Mouse (Mus musculus) layer of hippocampus, postnatal 36 days (tissue): ENCODE results near the gene Gde1. TPM values are rescaled to one million over a fixed set of nuclear protein-coding genes. Genes with fewer than 3 reads are reported as not detected.

Experiments
- DNase-seq, 2 experiments: peaks; one replicate each; pipeline ENCODE4 v3.0.0; 2022
- total RNA-seq, 2 experiments: library from RNA; stranded (reverse); gene quantifications; 2 replicates each; pipeline ENCODE4 v1.2.3; 2021

Gene Gde1
- total RNA-seq, result 100 to 1,000 TPM; 214 to 224 TPM

DNA sequence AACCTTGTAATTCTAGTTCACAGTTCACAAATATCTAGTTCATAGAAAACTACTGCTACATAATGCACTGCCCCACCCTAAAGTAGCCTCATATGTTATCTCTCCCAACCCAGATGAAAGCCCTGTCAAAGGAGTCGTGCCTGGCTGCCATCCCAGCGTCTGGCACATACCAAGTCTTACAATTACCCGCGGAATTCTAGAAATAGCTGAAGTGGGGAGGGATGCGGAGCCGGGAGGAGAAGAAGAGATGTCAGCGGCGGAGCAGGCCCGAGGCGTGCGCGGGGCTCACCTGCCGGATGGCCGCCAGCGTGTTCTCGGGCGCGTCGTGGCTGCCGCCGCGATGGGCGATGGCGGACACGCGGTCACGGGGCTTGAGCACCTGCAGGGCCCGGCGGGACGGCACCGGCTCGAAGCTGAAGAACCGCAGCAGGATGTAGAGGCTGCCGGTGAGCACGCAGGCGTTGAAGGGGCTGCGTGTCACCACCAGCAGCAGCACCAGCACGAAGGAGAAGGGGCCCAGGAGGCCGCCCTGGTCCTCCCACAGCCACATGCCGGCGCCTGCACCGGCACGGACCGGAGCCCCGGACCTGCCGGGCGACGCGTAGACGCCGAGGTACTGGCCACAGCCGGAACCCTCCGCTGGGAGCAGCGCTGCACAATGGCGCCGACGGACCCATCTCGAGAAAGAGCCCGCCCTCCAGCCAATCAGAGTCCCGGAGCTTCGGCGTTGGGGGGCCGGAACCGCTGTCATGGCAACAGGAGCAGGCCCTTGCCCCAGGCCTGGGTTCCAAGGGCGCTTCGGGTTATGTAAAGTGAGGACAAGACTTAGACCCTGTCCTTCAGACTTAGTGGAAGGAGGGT lies at the start of gene Gde1:
Gde1 (minus strand) TSS at position 678 of the 861 bp plus-strand sequence.
- peak; percentile 92 to 93 for DNase-seq

DNA sequence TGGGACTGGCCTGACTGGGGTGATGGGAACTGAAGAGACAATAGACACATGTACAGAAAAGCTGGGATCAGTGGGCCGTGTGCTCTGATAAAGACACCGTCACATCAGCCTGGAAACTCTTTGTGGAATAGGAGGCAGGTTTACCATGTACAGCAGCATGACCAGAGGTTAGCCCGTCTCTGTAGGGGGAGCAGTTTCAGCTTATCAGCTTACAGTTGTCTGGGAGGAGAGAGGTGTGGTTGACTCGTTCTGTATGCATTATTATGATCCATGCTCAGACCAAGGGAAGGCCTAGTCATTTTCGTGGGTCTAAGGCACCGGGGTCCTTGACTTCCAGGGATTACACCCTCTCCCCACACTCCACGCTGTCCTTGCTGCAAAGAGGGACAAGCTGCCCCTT lies 46.0 kb upstream of the Gde1 start:
- DNase-seq, result no peak

- no peak for DNase-seq
Measured at GRCm38 (mm10) chr7:118749706-118750105, 44.1 kb upstream of the Gde1 start.

DNA sequence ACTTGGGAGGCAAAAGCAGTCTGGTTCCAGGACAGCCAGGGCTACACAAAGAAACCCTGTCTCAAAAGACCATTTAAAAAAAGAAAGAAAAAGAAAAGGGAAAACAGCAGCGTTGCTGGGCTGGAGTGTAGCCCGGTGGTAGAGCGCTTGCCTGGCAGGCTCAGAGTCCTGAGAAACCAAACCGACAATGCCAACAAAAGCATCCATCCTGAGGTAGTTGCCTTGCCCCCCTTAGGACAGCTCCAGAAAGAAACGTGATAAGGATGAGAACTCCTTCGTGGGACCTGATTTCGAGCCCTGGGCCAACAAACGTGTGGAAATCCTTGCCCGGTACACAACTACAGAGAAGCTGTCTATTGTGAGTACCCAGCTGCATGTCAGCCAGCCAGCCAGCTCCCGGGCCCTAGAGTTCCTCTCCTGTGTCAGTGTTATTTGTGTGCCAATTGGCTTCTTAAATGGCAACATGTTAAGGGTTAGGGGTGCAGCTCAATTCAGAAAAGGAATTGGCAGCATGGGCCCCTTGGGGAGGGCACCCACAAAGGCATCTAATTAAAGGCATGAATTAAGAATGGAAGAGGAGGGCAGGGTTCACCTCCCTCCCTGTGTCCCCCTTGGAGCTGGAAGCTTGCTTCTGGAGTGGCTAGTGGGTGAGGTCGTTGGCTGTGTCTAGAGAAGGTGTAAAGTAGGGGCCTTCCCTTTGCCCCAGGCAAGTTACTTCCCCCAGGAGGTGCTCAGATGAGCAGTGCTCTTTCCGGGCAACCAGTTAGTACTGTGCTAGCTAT lies 42.5 kb upstream of the Gde1 start:
- peak; percentile 24 to 50 for DNase-seq

- no peak for DNase-seq
Measured at GRCm38 (mm10) chr7:118744766-118745165, 39.2 kb upstream of the Gde1 start.

DNA sequence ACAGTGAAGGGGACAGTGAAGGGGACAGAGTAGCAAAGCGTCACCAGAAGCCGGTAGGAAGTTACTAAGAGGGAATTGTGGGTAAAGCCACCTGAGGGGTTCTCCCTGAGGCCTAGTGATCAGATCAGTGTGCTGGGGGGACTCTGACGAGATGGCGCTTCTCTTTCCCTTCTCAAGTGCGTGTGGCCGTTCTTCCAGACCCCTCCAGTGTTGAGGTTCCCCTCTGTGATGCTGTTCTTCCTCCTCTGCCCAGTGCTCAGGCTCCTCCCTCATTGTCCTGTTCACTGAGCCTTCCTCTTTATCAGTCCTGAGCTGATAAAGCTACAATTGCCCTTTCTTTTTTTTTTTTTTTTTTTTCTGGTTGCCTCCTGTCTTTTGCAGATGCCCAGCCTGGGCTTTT lies 36.7 kb upstream of the Gde1 start:
- no peak for DNase-seq

GRCm38 (mm10) chr7:118740532-118741338 lies 35.2 kb upstream of the Gde1 start:
- peak; percentile 94 for DNase-seq

- DNase-seq, result peak; percentile 77 to 78
Measured at GRCm38 (mm10) chr7:118739975-118740531, 34.5 kb upstream of the Gde1 start, which contains the start of gene Vps35l. TSS of gene Vps35l (plus strand) at chr7:118740226.

DNA sequence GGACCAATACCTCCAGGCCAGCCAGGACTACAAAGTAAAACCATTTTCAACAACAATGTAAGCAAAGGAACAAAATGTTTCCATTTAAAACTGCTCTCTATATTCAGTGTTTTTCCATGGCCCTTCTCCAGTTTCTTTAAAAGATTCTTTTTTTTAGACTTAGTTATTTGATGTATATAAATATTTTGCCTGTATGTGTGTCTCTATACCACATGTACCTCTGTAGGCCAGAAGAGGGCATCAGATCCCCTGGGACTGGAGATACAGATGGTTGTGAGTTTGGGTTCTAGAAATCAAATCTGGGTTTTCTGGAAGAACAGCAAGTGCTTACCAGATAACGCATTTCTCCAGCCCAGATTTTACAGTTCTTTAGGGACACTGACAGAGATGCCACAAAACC lies 33.2 kb upstream of the Gde1 start:
- DNase-seq, result no peak

DNA sequence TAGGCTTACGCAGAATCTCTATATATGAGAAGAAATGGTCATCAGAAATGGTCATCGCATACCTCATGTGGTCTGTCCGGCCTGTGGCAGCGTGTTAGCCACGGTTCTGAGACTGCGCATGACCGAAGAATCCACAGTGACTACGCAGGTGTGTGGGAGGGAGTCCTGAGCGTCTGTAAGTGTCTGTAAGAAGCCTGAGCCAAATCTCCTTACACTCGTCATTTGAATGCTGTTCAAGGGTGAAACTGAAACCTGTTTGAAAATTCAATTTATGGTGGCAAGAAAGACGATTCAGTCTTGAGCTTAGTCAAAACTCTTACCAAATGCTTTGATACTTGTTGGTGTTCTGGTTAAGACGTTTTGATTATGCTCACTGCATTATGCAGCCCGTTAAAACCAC lies 27.6 kb upstream of the Gde1 start:
- no peak for DNase-seq

DNA sequence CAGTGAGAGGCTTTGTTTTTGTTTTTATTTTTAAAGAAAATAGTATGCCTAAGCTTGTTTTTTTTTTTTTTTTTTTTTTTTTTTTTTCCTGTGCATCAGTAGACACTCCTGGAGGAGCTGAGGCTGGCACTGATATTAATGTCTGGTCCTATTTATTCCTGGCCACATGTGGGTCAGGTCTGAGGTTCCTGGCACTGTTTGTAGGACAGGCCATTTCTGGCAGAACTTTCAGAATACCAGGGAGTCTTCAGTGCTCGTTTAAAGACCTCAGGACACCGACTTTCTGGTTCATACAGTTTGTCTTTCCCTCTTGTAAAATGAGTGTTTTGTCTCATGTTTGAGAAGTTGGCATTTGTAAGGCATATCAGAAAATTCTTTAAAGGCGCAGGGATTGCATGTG lies 26.2 kb upstream of the Gde1 start:
- DNase-seq, result no peak

GRCm38 (mm10) chr7:118728846-118729587 lies 23.4 kb upstream of the Gde1 start:
- DNase-seq, result no peak

GRCm38 (mm10) chr7:118725459-118725858 lies 19.9 kb upstream of the Gde1 start:
- DNase-seq, result no peak

DNA sequence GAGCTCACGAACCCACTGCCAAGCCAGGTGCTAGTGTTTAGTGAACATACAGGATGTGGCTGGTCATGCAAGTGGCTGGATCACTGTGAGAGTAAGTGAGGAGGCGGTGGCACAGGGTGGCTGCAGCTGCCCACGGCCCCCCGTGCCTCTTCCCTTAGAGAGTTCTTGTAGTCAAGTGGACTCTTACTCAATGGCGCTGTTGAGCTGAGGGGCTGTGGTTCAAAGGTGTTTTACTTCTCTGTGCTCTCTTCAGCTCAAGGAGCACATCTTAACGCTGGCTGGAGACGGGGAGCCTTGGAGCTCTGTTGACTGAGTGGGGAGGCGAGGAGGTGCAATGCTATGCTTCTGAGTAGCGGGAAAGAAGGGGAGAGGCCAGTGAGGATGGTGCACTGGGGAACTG lies 18.3 kb upstream of the Gde1 start:
- DNase-seq, result no peak

- DNase-seq, result no peak
Measured at GRCm38 (mm10) chr7:118718066-118718465, 12.5 kb upstream of the Gde1 start.

- no peak for DNase-seq
Measured at GRCm38 (mm10) chr7:118714873-118715272, 9.3 kb upstream of the Gde1 start.

GRCm38 (mm10) chr7:118712228-118713173 lies 6.9 kb upstream of the Gde1 start, which contains the start of gene Ccp110:
TSS of gene Ccp110 (plus strand) at chr7:118712552.
- peak; percentile 94 to 96 for DNase-seq

GRCm38 (mm10) chr7:118710776-118711175 lies 5.2 kb upstream of the Gde1 start:
- no peak for DNase-seq

- no peak for DNase-seq
Measured at GRCm38 (mm10) chr7:118708002-118708401, 2.4 kb upstream of the Gde1 start.

DNA sequence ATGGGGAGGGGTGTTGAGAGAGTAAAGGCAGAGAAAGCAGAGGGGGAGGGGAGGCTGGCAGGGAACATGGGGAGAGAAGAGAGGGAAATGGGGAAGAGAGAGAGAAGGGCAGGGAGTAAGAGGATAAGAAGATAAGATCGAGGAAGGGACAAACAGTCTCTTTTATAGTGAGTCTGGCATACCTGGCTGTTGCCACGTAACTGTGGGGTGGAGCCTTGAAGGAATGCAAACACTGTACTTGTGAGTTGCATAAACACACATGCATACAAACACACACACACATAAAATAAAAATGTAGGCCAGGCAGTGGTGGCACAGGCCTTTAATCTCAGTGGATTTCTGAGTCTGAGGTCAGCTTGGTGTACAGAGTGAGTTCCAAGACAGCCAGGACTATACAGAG lies 1.6 kb upstream of the Gde1 start:
- DNase-seq, result no peak
